Mouse (Mus musculus) cerebellum, postnatal 25 days (tissue): ENCODE measurements around the gene Csad.
"Not testable (repeated sequence)": the region's sequence is repeated elsewhere in the genome, so short reads cannot be mapped to it uniquely, and the experiment has no call there.

ENCODE experiments used
- DNase-seq, 2 experiments: peaks; one replicate each; pipeline ENCODE4 v3.0.0; 2021; ENCODE audit warnings: mixed read lengths in 2 of 2

Gene Csad

DNA sequence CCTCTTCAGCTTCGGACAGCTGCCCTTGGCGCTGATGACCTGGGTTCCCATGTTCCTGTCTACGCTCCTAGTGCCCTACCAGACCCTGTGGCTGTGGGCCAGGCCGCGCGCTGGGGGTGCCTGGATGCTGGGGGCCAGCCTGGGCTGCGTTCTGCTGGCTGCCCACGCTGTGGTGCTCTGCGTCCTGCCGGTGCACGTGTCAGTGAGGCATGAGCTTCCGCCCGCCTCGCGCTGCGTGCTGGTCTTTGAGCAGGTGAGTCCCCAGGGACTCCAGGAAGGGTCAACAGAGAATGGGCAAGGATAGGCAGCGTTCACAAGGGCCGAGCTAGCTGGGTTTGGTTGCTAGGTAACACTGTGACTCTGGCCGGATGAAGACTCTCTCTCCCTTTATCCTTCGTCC is 47.7 kb downstream of the Csad start:
- DNase-seq, result peak in 1 of 2 experiments; percentile 37

DNA sequence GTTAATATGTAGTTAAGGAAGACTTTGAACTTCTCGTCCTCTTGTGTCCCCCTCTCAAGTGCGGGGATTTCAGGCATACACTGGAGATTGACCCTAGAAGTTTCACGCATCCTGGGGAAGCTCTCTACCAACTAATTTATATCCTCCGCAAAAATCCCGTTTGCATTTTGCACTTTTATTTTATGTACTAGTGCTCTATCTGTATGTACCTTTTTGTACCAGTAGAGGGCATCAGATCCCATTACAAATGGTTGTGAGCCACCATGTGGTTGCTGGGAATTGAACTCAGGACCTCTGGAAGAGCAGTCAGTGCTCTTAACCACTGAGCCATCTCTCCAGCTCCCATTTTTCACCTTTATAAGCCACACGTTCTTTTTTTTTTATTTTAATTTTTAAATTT is 49.5 kb downstream of the Csad start:
- DNase-seq, result not testable (repeated sequence)

DNA sequence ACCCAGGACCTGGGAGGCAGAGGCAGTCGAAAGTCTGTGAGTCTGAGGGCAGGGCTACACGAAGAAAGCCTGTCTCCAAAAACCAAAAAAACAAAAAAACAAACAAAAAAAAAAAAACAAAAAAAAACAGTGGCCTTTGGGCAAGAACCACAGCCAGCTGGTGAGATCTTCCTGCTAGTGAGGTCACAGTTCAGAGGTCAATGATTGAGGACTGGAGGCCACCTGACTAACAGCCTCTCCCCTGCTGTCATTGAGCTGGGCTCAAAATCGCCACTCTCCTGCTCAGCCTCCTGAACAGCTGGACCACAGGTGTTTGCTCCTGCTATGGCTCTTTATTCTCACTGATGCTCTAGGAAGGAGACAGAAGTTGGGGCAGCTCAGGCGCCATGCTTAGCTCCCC is 51.9 kb downstream of the Csad start:
- no peak for DNase-seq

DNA sequence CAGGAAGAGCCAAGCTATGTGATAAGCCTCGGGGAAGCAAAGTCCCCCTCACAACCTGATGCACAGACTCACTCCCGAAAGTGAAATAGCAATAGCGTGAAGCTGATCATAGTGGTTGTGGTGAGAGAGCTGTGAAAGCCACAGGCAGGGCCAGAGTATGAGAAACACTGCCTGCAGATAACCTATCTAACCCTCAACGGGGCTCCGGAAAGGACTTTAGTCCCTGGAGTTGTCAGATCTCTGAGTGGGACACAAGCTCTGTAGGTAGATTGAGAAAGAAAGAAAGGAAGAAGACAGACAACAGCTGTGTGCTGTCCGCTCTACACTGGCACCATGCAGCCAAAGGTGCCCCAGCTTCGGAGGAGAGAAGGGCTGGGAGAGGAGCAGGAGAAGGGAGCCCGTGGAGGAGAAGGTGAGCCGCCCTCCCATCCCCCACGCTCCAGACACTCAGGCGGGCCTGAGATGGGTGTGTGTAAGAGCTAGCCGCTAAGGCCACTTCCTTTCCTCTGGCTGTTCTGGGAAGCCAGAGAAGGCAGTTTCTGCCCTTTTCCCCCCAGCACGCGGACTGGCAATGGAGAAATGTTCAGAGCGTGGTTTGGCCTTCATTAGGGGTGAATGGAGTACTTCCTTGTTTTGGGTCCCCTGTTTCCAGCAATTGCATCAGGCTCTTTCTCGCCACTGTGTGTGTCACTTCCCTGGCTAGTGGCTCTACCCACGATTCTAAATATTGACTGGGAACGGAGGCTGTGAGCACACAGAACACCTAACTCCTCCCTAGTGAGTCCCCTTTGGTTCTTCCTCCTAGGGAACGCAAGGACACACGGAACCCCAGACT is 54.0 kb downstream of the Csad start, which contains the start of gene Soat2:
Soat2 (plus strand) TSS at position 226 of the 835 bp plus-strand sequence.
- DNase-seq, result no peak

DNA sequence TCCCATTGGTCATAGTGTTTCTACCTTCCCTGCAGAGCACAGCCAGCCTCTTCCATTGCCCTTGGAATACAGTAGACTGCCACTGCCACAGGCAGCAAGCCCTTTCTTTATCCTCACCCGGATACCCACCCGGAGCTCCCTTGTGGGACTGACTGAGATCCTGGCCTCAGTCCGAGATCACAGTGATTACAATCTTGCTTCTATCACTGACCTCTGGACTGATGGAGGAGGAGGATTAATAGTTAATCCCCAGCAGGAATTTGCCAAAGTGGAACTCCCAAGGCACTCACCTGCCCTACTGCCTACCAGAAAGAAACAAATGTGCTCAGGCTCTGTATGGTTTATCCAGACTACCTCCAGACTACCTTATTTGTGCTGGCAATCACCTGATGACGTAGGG is 55.0 kb downstream of the Csad start:
- no peak for DNase-seq

DNA sequence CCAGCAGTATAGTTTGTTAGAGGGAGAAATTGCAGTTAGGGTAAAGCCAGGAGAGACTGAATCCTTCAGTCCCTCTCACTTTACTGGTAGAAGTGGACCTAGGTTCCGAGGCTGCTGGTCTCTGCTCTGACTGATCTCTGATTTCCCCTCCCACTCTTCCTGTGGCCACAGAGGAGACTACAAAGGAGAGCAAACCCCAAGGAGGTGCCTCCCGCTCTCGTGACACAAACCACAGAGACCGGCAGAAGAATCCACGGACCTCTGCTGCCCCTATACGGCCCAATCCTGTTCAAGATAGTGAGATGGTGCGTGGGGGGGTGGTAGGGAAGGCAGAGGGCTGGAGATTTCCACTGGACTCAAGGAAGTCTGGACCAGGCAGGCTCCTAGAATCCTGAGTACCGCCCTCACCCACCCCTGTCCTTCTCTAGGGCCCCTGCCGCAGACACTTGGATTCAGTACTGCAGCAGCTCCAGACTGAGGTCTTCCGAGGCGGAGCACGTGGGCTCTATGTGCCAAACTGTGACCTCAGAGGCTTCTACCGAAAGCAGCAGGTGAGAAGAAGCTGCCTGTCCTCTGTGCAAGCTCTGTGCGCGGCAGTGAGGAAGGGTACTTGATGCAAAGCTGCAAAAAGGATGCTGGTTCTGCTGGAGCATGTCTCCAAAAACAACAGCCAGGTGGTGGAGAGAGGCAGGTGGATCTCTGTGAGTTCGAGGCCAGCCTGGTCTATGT is 56.7 kb downstream of the Csad start:
- DNase-seq, result no peak

DNA sequence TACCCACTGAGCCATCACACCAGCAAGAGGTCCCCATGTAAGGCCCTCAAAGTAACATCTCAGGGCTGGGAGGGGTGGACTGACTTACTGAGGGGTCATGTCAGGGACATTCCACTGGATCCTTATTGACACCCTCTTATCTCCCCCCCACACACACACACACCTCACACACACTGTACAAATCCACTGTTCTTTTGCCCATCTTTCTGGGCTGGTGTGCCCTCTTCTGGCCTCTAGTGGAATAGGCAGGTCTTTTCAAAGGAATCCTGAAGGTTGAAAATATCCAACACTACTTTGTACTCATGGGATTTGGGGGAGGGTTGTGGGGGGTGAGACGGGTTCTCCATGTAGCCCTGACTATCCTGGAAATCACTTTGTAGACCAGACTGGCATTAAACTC is 57.6 kb downstream of the Csad start:
- peak; percentile 72 to 83 for DNase-seq

DNA sequence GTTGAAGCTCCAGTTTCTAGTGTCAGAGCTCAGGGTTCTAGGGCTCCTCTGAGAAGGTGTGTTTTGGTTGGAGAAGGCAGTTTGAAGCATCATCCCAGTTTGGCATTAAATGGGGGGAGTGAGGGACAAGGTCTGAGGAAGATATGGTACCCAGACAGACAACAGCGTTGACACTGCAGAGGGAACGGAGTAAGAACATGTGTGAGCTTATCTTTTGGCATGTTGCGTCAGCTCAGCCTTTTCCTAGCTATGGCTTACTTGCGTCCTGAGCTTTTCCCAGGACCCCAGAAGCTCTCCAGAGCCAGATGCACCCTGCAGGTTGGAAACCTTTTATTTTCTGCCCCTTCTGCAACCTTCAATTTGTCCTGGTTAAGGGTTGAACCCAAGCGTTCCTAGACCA is 58.4 kb downstream of the Csad start:
- no peak for DNase-seq

DNA sequence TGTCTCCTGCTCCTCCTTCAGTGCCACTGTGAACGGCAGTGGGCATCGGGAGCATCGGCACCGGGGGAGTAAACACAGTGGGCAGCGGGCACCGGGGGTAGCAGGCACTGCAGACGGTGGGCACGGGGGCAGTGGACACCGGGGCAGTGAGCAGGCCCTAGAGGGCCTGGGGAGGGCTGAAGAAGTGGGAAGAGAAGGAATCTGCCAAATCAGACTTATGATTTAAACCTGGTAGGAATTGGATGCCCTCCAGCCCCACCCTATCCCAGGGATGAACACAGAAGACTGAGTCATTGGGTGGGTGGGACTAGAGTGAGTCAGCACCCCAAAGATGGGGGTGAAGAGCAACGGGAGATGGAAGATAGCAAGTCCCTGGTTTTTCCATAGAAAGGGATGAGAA is 59.2 kb downstream of the Csad start:
- DNase-seq, result no peak

DNA sequence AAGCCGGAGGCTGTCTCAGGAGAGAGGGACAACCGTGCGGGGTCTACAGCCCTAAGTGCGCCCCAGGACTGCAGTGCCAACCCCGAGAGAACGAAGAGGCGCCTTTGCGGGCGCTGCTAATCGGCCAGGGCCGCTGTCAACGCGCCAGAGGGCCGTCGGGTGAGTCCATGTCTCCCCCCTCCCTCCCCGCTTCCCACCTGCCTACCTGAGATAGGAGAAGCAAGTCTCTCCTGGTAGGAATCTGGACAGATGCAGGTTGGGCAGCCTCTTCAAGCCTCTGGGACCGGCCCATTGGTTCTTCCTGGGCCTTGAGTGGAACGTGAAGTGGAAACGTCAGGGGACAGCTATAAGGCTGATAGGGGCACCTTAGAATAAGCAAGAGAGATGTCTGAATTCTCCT is 59.8 kb downstream of the Csad start:
- no peak for DNase-seq

DNA sequence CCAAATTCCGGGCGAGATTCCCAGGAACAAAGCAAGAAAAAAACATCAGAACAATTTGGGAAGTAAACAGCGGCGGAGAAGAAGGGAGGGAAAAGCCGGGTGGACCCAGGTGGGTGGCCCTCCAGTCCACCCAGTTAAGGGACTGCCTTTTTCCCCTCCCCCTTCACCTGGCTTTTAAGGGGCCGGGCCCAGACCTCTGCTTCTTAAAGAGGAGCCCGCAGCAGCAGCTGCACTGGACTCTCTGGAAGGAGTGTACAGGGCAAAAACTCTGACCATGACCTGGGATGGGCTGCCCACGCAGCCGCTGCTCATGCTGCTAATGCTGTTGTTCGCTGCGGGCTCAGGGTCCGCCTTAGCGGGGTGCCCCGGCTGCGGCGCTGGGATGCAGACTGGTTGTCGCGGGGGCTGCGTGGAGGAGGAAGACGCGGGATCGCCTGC is 60.2 kb downstream of the Csad start, which contains the start of gene Igfbp6:
Igfbp6 (plus strand) TSS at position 89 of the 438 bp plus-strand sequence.
- DNase-seq, result no peak

DNA sequence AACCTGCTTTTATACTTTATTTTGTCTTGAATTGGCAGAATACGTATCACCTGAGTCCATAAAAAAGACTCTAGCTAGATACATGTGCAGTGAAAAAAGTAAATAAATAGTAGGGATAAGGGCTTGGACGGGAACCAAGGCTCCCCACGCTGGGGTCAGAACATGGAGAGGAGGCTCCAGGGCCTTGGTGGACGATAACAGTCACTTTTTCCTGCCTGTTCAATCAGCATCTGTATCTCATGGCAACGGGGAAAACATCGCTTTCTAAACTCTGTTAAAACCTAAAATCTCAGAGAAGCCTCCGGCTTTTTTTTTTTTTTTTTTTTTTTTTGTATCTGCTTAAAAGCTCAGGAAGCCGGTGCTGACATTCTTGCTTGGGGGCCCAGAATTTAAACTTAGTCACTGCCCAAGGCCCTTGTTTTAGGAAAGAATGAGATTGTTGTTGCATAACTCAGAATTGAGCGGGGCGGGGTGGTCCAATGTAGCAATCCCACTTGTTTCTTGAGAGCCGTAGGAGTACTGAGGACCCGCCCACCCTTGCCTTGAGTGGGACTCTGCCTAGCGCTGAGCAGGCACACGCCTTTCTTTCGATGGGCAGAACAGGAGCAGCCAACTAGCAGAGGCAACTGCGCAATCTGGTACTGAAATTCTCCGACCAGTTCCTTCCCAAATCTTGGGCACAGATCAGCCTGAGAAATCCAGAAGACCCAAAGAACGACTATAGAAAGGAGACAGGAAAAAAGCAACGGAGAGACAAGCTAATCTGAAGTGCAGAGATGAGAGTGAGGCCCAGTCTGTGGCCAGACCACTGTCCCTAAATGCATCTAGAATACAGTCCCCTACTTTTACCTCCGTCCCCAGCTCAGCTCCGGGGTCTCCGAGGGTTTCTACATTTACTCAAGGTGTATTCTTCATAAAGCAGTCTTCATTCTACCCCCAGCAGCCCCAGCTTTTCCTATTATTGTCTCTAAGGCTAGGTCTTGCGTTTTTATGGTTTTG is 61.3 kb downstream of the Csad start:
- no peak for DNase-seq

DNA sequence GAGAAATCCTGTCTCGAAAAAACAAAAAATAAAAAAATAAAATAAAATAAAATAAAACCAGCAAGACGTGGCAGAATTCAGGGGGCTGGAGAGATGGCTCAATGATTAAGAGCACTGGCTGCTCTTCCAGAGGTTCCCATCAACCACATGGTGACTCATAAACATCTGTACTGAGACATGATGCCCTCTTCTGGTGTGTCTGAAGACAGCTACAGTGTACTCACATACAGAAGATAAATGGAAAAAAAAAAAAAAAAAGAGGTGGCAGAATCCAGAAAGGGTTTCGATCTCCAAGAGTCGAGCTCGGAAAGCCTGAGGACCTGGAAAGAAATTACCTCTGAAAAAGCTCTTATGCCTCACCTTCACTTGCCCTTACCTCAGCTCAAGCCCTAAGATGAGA is 63.4 kb downstream of the Csad start:
- no peak for DNase-seq

DNA sequence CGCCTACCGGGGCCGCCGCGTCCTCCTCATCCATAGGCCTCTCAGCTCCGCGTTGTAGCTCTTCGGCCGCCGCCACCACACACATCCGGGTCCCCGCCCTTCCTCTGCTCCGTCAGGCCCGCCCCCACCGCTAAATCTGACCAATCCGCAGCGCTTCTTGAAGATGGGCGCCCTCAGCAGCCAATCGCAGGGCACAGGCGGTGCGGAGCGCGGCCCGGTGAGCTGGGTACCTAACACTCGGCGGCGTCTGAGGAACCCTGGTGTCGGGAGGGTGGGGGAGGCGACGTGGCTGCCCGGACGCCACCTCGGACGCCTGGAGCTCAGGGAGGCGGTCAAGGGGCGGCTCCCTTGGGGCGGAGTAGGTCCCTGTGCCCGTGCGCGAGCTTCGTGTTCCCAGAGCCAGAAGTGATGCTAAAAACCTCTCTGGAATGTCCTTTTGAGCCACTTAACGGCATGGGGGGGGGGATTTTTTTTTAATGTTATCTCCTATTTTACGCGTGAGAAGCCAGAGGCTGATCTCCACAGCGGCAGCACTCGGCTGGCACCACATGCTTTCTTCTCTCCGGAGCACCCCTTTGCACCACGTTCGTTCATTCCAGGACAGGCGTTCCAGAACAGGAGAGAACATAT is 68.3 kb downstream of the Csad start, which contains the start of gene Spryd3:
Spryd3 (minus strand) TSS at position 106 of the 630 bp plus-strand sequence.
- peak; percentile 98 to 100 for DNase-seq

DNA sequence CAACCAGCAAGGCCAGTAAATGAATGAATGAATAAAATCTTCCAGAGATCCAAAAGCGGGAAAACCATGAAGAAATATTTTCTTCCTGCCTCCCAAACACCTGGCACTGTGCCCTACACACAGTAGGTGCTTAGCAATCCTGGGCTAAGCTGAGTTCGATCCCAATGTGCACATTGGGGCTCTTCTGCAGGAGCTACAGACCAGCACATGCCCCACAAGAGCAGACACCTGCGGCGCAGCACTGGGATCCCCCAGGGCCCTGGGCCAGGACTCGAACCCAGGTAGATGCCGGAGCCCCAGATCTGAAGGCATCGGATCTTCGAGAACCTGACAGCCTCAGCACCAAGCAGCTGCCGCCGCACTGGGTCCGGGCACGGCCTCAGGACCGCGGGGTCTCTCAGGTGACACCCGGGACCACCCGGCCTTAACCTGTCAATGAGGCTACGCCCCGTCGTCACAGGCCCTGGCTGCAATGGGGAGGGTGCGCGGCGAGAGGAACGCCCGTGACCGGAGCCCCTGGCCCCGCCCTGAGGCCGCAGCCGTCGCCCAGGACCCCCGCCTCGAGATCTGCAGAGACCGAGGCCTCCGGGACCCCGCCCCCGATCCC is 68.9 kb downstream of the Csad start:
- DNase-seq, result peak in 1 of 2 experiments; percentile 60

DNA sequence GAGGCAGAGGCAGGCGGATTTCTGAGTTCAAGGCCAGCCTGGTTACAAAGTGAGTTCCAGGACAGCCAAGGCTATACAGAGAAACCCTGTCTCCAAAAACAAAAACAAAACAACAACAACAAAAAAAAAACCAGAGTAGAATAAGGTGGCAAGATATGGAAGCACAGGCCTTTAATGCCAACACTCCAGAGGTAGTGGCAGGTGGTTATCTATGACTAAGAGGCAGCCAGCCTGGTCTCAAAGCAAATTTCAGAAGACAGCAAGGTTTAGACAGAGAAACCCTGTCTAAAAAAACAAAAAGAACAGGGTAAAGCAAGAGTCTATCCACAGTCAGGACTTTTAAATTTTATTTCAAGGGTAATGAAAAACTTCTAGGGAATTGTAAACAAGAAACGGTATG is 69.8 kb downstream of the Csad start:
- no peak for DNase-seq

DNA sequence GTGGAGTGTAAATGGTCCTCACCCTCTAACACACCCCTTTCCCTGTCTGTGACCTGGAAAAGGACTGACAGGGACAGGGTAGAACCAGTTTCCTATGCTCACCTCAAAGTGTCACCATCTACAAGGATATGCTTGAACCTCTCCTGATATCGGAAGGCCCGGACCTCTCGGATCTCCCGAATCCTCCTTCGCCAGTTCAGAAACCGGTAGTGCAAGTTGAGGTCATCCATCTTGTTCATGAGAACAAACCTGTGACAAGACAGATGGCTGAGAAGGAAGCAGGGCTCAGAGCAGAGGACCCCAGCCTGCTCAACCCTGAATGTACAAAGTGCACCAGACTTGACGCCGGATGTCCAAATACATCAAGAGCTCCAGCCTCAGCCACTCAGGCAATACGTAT is 71.2 kb downstream of the Csad start:
- DNase-seq, result no peak
